Mouse (Mus musculus) myocyte (in vitro differentiated cells): ENCODE measurements around the gene P2rx2. TPM values are rescaled to one million over a fixed set of nuclear protein-coding genes. Genes with fewer than 3 reads are reported as not detected.

Experiments
- H3K27me3 ChIP-seq: one replicate; pipeline ENCODE4 v1.6.1; 2011; ENCODE audit not compliant: control insufficient read depth, insufficient read depth, insufficient read length
- H3K36me3 ChIP-seq: one replicate; pipeline ENCODE4 v1.6.1; 2011; ENCODE audit not compliant: control insufficient read depth, insufficient read depth
- H3K4me2 ChIP-seq: one replicate; pipeline ENCODE4 v1.6.1; 2011; ENCODE audit warnings: low read depth, control low read depth
- H3K4me3 ChIP-seq: one replicate; pipeline ENCODE4 v1.5.1; 2011; ENCODE audit warnings: mild to moderate bottlenecking, control low read depth, moderate library complexity
- H3K79me2 ChIP-seq: one replicate; pipeline ENCODE4 v1.6.1; 2011; ENCODE audit not compliant: control insufficient read depth, insufficient read depth
- H3ac ChIP-seq: one replicate; pipeline ENCODE4 v1.6.1; 2011; ENCODE audit not compliant: control insufficient read depth, insufficient read length
- CEBPB ChIP-seq: IDR thresholded peaks from 2 replicates; pipeline ENCODE4 v1.6.1; 2011; ENCODE audit warnings: mild to moderate bottlenecking, moderate library complexity; ENCODE audit not compliant: poor library complexity, insufficient read depth, severe bottlenecking
- E2F4 ChIP-seq: IDR thresholded peaks from one replicate; pipeline ENCODE4 v1.6.1; 2011; ENCODE audit warnings: mild to moderate bottlenecking, control low read depth, moderate library complexity; ENCODE audit not compliant: insufficient read depth
- MAX ChIP-seq: IDR thresholded peaks from one replicate; pipeline ENCODE4 v1.6.1; 2011; ENCODE audit warnings: low read depth, mild to moderate bottlenecking, control low read depth
- MYOD1 ChIP-seq, 3 experiments: IDR thresholded peaks; one replicate each; pipeline ENCODE4 v1.6.1; 2011; ENCODE audit warnings: control low read depth in 2 of 3, low read depth in 2 of 3, mild to moderate bottlenecking in 2 of 3, moderate library complexity in 1 of 3; ENCODE audit not compliant: insufficient read length in 2 of 3, control insufficient read depth in 1 of 3
- MYOG ChIP-seq, 3 experiments: IDR thresholded peaks; one replicate each; pipeline ENCODE4 v1.6.1; 2011; ENCODE audit warnings: control low read depth in 2 of 3, low read depth in 2 of 3, mild to moderate bottlenecking in 2 of 3; ENCODE audit not compliant: insufficient read length in 2 of 3, control insufficient read depth in 1 of 3, insufficient read depth in 1 of 3
- POLR2A ChIP-seq: IDR thresholded peaks from one replicate; pipeline ENCODE4 v1.6.1; 2011; ENCODE audit warnings: low read depth, mild to moderate bottlenecking, control low read depth, moderate library complexity; ENCODE audit not compliant: insufficient read length
- POLR2AphosphoS2 ChIP-seq: IDR thresholded peaks from one replicate; pipeline ENCODE4 v1.6.1; 2011; ENCODE audit warnings: low read depth, control low read depth; ENCODE audit not compliant: insufficient read length
- REST ChIP-seq: IDR thresholded peaks from one replicate; pipeline ENCODE4 v1.6.1; 2011; ENCODE audit warnings: mild to moderate bottlenecking, control low read depth, moderate library complexity; ENCODE audit not compliant: insufficient read depth, insufficient read length
- SRF ChIP-seq: IDR thresholded peaks from one replicate; pipeline ENCODE4 v1.6.1; 2011; ENCODE audit warnings: low read depth; ENCODE audit not compliant: control insufficient read depth, insufficient read length
- TCF12 ChIP-seq: IDR thresholded peaks from one replicate; pipeline ENCODE4 v1.6.1; 2011; ENCODE audit warnings: mild to moderate bottlenecking, control low read depth; ENCODE audit not compliant: poor library complexity, insufficient read depth, severe bottlenecking
- TCF3 ChIP-seq: IDR thresholded peaks from one replicate; pipeline ENCODE4 v1.6.1; 2011; ENCODE audit warnings: low read depth, control low read depth; ENCODE audit not compliant: insufficient read length
- USF1 ChIP-seq: IDR thresholded peaks from one replicate; pipeline ENCODE4 v1.6.1; 2011; ENCODE audit warnings: low read depth, mild to moderate bottlenecking, control low read depth, moderate library complexity
- polyA plus RNA-seq: library from polyadenylated mRNA; unstranded; fragments of >200 nt; fragmentation: generic; extraction: Trizol; gene quantifications from one replicate; pipeline ENCODE4 v1.2.1, GENCODE M21; 2012; ENCODE audit warnings: missing spikeins

The P2rx2 gene
- polyA plus RNA-seq, 1 experiment, result 0.04 TPM

GRCm38 (mm10) chr5:110338792-110339191, 4.2 kb downstream of the P2rx2 start:
- Histone ChIP-seq H3K36me3 (peaks cover 5% of the 10 kb centered on the region), H3K4me3 (no peak overlapping the region), H3K79me2 (no peaks in the 10 kb centered on the region), H3ac (no peak overlapping the region), H3K27me3 (no peaks in the 10 kb centered on the region), H3K4me2 (no peak overlapping the region)
- TF ChIP-seq TCF12 (no peak), USF1 (no peak), MAX (no peak), POLR2AphosphoS2 (no peak), SRF (no peak), E2F4 (no peak), POLR2A (no peak), TCF3 (no peak), REST (no peak), CEBPB (no peak), MYOG (IDR thresholded peaks at IDR 0.05; ENCODE audit: control insufficient read depth in 1 of 3, insufficient read depth in 1 of 3, insufficient read length in 2 of 3, low read depth in 2 of 3) (no peak), MYOD1 (IDR thresholded peaks at IDR 0.05; ENCODE audit: control insufficient read depth in 1 of 3, insufficient read length in 2 of 3, low read depth in 2 of 3) (no peak)

GRCm38 (mm10) chr5:110330508-110330907, 12.5 kb downstream of the P2rx2 start:
- no peak overlapping the region for H3ac ChIP-seq
- TF ChIP-seq E2F4, result no peak
- no peak for TF ChIP-seq SRF
- no peak for TF ChIP-seq TCF12
- TF ChIP-seq POLR2A, result no peak
- TF ChIP-seq USF1, result no peak
- TF ChIP-seq TCF3, result no peak
- TF ChIP-seq MAX, result no peak
- TF ChIP-seq MYOG (IDR thresholded peaks at IDR 0.05; ENCODE audit: control insufficient read depth in 1 of 3, insufficient read depth in 1 of 3, insufficient read length in 2 of 3, low read depth in 2 of 3), result no peak
- no peak for TF ChIP-seq REST
- TF ChIP-seq CEBPB, result no peak
- TF ChIP-seq MYOD1 (IDR thresholded peaks at IDR 0.05; ENCODE audit: control insufficient read depth in 1 of 3, insufficient read length in 2 of 3, low read depth in 2 of 3), result no peak
- TF ChIP-seq POLR2AphosphoS2, result no peak
- no peaks in the 10 kb centered on the region for H3K27me3 ChIP-seq
- H3K79me2 ChIP-seq, result no peaks in the 10 kb centered on the region
- H3K4me2 ChIP-seq, result no peak overlapping the region
- H3K36me3 ChIP-seq, result peaks cover 20% of the 10 kb centered on the region
- H3K4me3 ChIP-seq, result no peak overlapping the region

GRCm38 (mm10) chr5:110313127-110313526, 29.9 kb downstream of the P2rx2 start:
- no peaks in the 10 kb centered on the region for H3K79me2 ChIP-seq
- no peak overlapping the region for H3ac ChIP-seq
- no peak overlapping the region for H3K4me3 ChIP-seq
- no peaks in the 10 kb centered on the region for H3K27me3 ChIP-seq
- H3K36me3 ChIP-seq, result peaks cover 3% of the 10 kb centered on the region
- no peak overlapping the region for H3K4me2 ChIP-seq
- TF ChIP-seq REST (no peak), MYOG (IDR thresholded peaks at IDR 0.05; ENCODE audit: control insufficient read depth in 1 of 3, insufficient read depth in 1 of 3, insufficient read length in 2 of 3, low read depth in 2 of 3) (no peak), SRF (no peak), USF1 (no peak), TCF12 (no peak)

GRCm38 (mm10) chr5:110308861-110309260, 34.2 kb downstream of the P2rx2 start:
- H3K4me3 ChIP-seq, result no peak overlapping the region
- no peaks in the 10 kb centered on the region for H3K79me2 ChIP-seq
- TF ChIP-seq MYOD1 (IDR thresholded peaks at IDR 0.05; ENCODE audit: control insufficient read depth in 1 of 3, insufficient read length in 2 of 3, low read depth in 2 of 3) (no peak), SRF (no peak), USF1 (no peak), CEBPB (no peak), POLR2A (no peak), TCF3 (no peak), MAX (no peak), E2F4 (no peak), REST (no peak)
- no peak overlapping the region for H3ac ChIP-seq
- no peaks in the 10 kb centered on the region for H3K27me3 ChIP-seq
- H3K4me2 ChIP-seq, result no peak overlapping the region
- H3K36me3 ChIP-seq, result no peaks in the 10 kb centered on the region

GRCm38 (mm10) chr5:110300591-110300990, 42.4 kb downstream of the P2rx2 start:
- Histone ChIP-seq H3K36me3 (peaks cover 18% of the 10 kb centered on the region), H3K4me3 (no peak overlapping the region), H3K79me2 (no peaks in the 10 kb centered on the region), H3ac (no peak overlapping the region), H3K4me2 (no peak overlapping the region), H3K27me3 (no peaks in the 10 kb centered on the region)
- TF ChIP-seq SRF, result no peak
- TF ChIP-seq TCF3, result no peak
